Mouse (Mus musculus) macrophage (primary cell): Measurements from ENCODE around the gene Dmd. TPM values are rescaled to one million over a fixed set of nuclear protein-coding genes. Genes with fewer than 3 reads are reported as not detected.
"Not testable (repeated sequence)": the region's sequence is repeated elsewhere in the genome, so short reads cannot be mapped to it uniquely, and the experiment has no call there.

Source experiments
- H3K27ac ChIP-seq: fragments of 350-480 bp; formaldehyde crosslinking; 2 replicates; pipeline ENCODE4 v1.9.0; 2021
- H3K36me3 ChIP-seq: fragments of 350-480 bp; formaldehyde crosslinking; 2 replicates; pipeline ENCODE4 v1.9.0; 2021; ENCODE audit errors: inconsistent target
- H3K4me3 ChIP-seq: fragments of 350-480 bp; formaldehyde crosslinking; 2 replicates; pipeline ENCODE4 v1.9.0; 2021; ENCODE audit errors: inconsistent target
- H3K79me2 ChIP-seq: fragments of 350-480 bp; formaldehyde crosslinking; 2 replicates; pipeline ENCODE4 v1.9.0; 2021; ENCODE audit errors: inconsistent target
- WGBS: methylation state at CpG from one replicate; pipeline ENCODE4 v1.1.7; 2026; ENCODE audit warnings: inconsistent platforms; ENCODE audit not compliant: missing documents; 5-methylcytosine and 5-hydroxymethylcytosine counted together
- polyA plus RNA-seq: library from polyadenylated mRNA; stranded (reverse); fragments of 250-400 nt; gene quantifications from 3 replicates; pipeline ENCODE4 v1.2.4, GENCODE M21; 2018; ENCODE audit warnings: inconsistent platforms

Gene Dmd
- polyA plus RNA-seq, 1 experiment from 2014 or later = 0.27 TPM

- WGBS = 92% methylated on average over 11 of the region's 11 CpGs
- H3K36me3 ChIP-seq, H3K79me2 ChIP-seq, H3K27ac ChIP-seq, H3K4me3 ChIP-seq: not testable (repeated sequence)
Observed at GRCm38 (mm10) chrX:83875389-83875788, 926.7 kb downstream of the Dmd start.

GRCm38 (mm10) chrX:83975895-83976294, 1027.2 kb downstream of the Dmd start:
- no peak overlapping the region for H3K4me3 ChIP-seq
- H3K36me3 ChIP-seq = no peaks in the 10 kb centered on the region
- WGBS = 64% methylated on average over 1 of the region's 1 CpGs
- H3K27ac ChIP-seq = no peak overlapping the region
- no peaks in the 10 kb centered on the region for H3K79me2 ChIP-seq

GRCm38 (mm10) chrX:84001294-84001693, 1052.6 kb downstream of the Dmd start:
- no peaks in the 10 kb centered on the region for H3K36me3 ChIP-seq
- 55% methylated on average over 7 of the region's 7 CpGs for WGBS
- no peak overlapping the region for H3K27ac ChIP-seq
- no peaks in the 10 kb centered on the region for H3K79me2 ChIP-seq
- no peak overlapping the region for H3K4me3 ChIP-seq

- whole genome bisulfite sequencing = 91% methylated on average over 3 of the region's 3 CpGs
- not testable (repeated sequence) for H3K79me2 ChIP-seq, H3K36me3 ChIP-seq, H3K27ac ChIP-seq, H3K4me3 ChIP-seq
Observed at GRCm38 (mm10) chrX:84062431-84062830, 1113.8 kb downstream of the Dmd start.

- Histone ChIP-seq H3K4me3 (no peak overlapping the region), H3K27ac (no peak overlapping the region), H3K79me2 (no peaks in the 10 kb centered on the region), H3K36me3 (no peaks in the 10 kb centered on the region)
- 81% methylated on average over 2 of the region's 2 CpGs for WGBS
Observed at GRCm38 (mm10) chrX:84165872-84166271, 1217.2 kb downstream of the Dmd start.

GRCm38 (mm10) chrX:84241297-84241859, 1292.7 kb downstream of the Dmd start:
- H3K36me3 ChIP-seq = no peaks in the 10 kb centered on the region
- H3K27ac ChIP-seq = no peak overlapping the region
- no peak overlapping the region for H3K4me3 ChIP-seq
- no peaks in the 10 kb centered on the region for H3K79me2 ChIP-seq
- WGBS = 78% methylated on average over 2 of the region's 2 CpGs

- Histone ChIP-seq H3K4me3 (no peak overlapping the region), H3K27ac (no peak overlapping the region), H3K36me3 (no peaks in the 10 kb centered on the region), H3K79me2 (no peaks in the 10 kb centered on the region)
Observed at GRCm38 (mm10) chrX:84330593-84330992, 1381.9 kb downstream of the Dmd start.

- 100% methylated on average over 1 of the region's 1 CpGs for WGBS
- H3K4me3 ChIP-seq = no peak overlapping the region
- H3K36me3 ChIP-seq = no peaks in the 10 kb centered on the region
- no peak overlapping the region for H3K27ac ChIP-seq
- H3K79me2 ChIP-seq = no peaks in the 10 kb centered on the region
Observed at GRCm38 (mm10) chrX:84332177-84332576, 1383.5 kb downstream of the Dmd start.

- Histone ChIP-seq H3K36me3 (no peaks in the 10 kb centered on the region), H3K4me3 (no peak overlapping the region), H3K27ac (no peak overlapping the region), H3K79me2 (no peaks in the 10 kb centered on the region)
Observed at GRCm38 (mm10) chrX:84364981-84365380, 1416.3 kb downstream of the Dmd start.

GRCm38 (mm10) chrX:84435608-84436007, 1486.9 kb downstream of the Dmd start:
- Histone ChIP-seq H3K79me2 (no peaks in the 10 kb centered on the region), H3K4me3 (no peak overlapping the region), H3K27ac (no peak overlapping the region), H3K36me3 (no peaks in the 10 kb centered on the region)
- WGBS = 77% methylated on average over 4 of the region's 4 CpGs

- Histone ChIP-seq H3K36me3 (no peaks in the 10 kb centered on the region), H3K79me2 (no peaks in the 10 kb centered on the region), H3K27ac (no peak overlapping the region), H3K4me3 (no peak overlapping the region)
- WGBS = 72% methylated on average over 2 of the region's 4 CpGs
Observed at GRCm38 (mm10) chrX:84436556-84436955, 1487.9 kb downstream of the Dmd start.

- WGBS = 83% methylated on average over 3 of the region's 3 CpGs
- no peaks in the 10 kb centered on the region for H3K79me2 ChIP-seq
- H3K27ac ChIP-seq = no peak overlapping the region
- no peak overlapping the region for H3K4me3 ChIP-seq
- H3K36me3 ChIP-seq = no peaks in the 10 kb centered on the region
Observed at GRCm38 (mm10) chrX:84442996-84443395, 1494.3 kb downstream of the Dmd start.

- H3K27ac ChIP-seq = no peak overlapping the region
Observed at GRCm38 (mm10) chrX:84443985-84444384, 1495.3 kb downstream of the Dmd start.

GRCm38 (mm10) chrX:84444638-84445037, 1496.0 kb downstream of the Dmd start:
- H3K36me3 ChIP-seq = no peaks in the 10 kb centered on the region
- no peaks in the 10 kb centered on the region for H3K79me2 ChIP-seq
- no peak overlapping the region for H3K4me3 ChIP-seq
- H3K27ac ChIP-seq = no peak overlapping the region

More at GRCm38 (mm10) chrX:84443985-84444384, 1495.3 kb downstream of the Dmd start:
- Histone ChIP-seq H3K4me3 (no peak overlapping the region), H3K36me3 (no peaks in the 10 kb centered on the region), H3K79me2 (no peaks in the 10 kb centered on the region)
- WGBS = 53% methylated on average over 3 of the region's 3 CpGs

- H3K27ac ChIP-seq = no peak overlapping the region
- H3K36me3 ChIP-seq = no peaks in the 10 kb centered on the region
- 88% methylated on average over 1 of the region's 1 CpGs for WGBS
- no peaks in the 10 kb centered on the region for H3K79me2 ChIP-seq
- no peak overlapping the region for H3K4me3 ChIP-seq
Observed at GRCm38 (mm10) chrX:84454473-84454872, 1505.8 kb downstream of the Dmd start.

- Histone ChIP-seq H3K27ac (no peak overlapping the region), H3K4me3 (no peak overlapping the region)
- 100% methylated on average over 3 of the region's 3 CpGs for WGBS
Observed at GRCm38 (mm10) chrX:84514650-84515366, 1566.1 kb downstream of the Dmd start.

More at GRCm38 (mm10) chrX:84514650-84515366, 1566.1 kb downstream of the Dmd start:
- Histone ChIP-seq H3K36me3 (no peaks in the 10 kb centered on the region), H3K79me2 (no peaks in the 10 kb centered on the region)
